Mouse (Mus musculus): ENCODE data around the gene Ak7.

The Ak7 gene

GRCm38 (mm10) chr12:105730851-105731460 is 25.2 kb downstream of the Ak7 start:
- no peak for DNase-seq

GRCm38 (mm10) chr12:105733370-105734159 is 27.8 kb downstream of the Ak7 start:
- no peak for DNase-seq

GRCm38 (mm10) chr12:105735226-105735888 is 29.6 kb downstream of the Ak7 start:
- DNase-seq = no peak

- DNase-seq = no peak
Observed at GRCm38 (mm10) chr12:105735889-105736251, 30.1 kb downstream of the Ak7 start.

- DNase-seq = no peak
Observed at GRCm38 (mm10) chr12:105738316-105739096, 32.7 kb downstream of the Ak7 start.

GRCm38 (mm10) chr12:105739656-105740055 is 33.9 kb downstream of the Ak7 start:
- DNase-seq = no peak

- no peak for DNase-seq
Observed at GRCm38 (mm10) chr12:105748114-105748513, 42.3 kb downstream of the Ak7 start.

GRCm38 (mm10) chr12:105753813-105754212 is 48.0 kb downstream of the Ak7 start:
- DNase-seq = no peak

GRCm38 (mm10) chr12:105757816-105758497 is 52.2 kb downstream of the Ak7 start:
- peak; percentile 25 to 46 for DNase-seq

GRCm38 (mm10) chr12:105758911-105759310 is 53.1 kb downstream of the Ak7 start:
- no peak for DNase-seq

GRCm38 (mm10) chr12:105759849-105760478 is 54.2 kb downstream of the Ak7 start:
- no peak for DNase-seq

GRCm38 (mm10) chr12:105761171-105761570 is 55.4 kb downstream of the Ak7 start:
- no peak for DNase-seq

GRCm38 (mm10) chr12:105761629-105762028 is 55.9 kb downstream of the Ak7 start:
- no peak for DNase-seq

- no peak for DNase-seq
Observed at GRCm38 (mm10) chr12:105769700-105770099, 63.9 kb downstream of the Ak7 start.

GRCm38 (mm10) chr12:105774871-105775270 is 69.1 kb downstream of the Ak7 start:
- DNase-seq = no peak

GRCm38 (mm10) chr12:105777651-105778050 is 71.9 kb downstream of the Ak7 start:
- DNase-seq = no peak

GRCm38 (mm10) chr12:105784196-105784999 is 78.6 kb downstream of the Ak7 start, which contains the start of gene Papola:
Papola (plus strand) TSS chr12:105784694.
- peak; percentile 87 to 89 for DNase-seq

- peak; percentile 79 to 82 for DNase-seq
Observed at GRCm38 (mm10) chr12:105785000-105785774, 79.4 kb downstream of the Ak7 start.

GRCm38 (mm10) chr12:105786113-105786512 is 80.3 kb downstream of the Ak7 start:
- no peak for DNase-seq

GRCm38 (mm10) chr12:105787626-105788025 is 81.8 kb downstream of the Ak7 start:
- no peak for DNase-seq
